Comparison of ENCODE assay signal across 18 mouse cellular contexts in the genomic region with DNA sequence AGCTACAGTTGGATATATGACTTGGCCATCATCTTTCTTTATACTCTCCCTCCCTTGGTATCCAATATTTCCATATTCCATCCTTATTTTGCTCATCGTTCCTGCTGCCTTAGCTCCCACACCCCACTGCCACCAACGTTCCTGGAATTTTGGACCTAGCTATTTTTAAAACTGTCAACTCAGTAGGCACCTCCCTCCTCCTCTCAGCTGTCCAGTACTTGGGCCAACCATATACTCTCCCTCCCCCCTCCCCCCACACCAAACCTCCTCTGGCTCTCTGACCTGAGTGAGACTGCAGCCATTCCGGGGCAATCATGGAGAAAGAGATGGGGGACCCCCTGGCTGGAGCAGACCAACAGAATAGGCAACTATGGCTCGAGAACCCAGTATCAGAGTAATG. TPM values are rescaled to one million over a fixed set of nuclear protein-coding genes. Genes with fewer than 3 reads are reported as not detected.
DNase-seq lines count a peak whose midpoint lies in the region; ATAC-seq lines count a peak whose summit lies in the region.
"Had no signal": no experiment of that assay in that cellular context is flagged by ENCODE, and none has a peak within 500 bp of the region (broad histone marks: within the 10 kb centered on the region; RNA-seq: fewer than 3 reads in every experiment).

A gene (plus strand): TSS at position 259 of the 400 bp plus-strand sequence.

- H3K4me1 ChIP-seq in limb, embryonic 13.5 days: peaks cover 10% of the 10 kb centered on the region
- peaks cover 18% of the 10 kb centered on the region for H3K4me1 ChIP-seq in limb, embryonic 10.5 days
- peaks cover 37% of the 10 kb centered on the region for H3K4me1 ChIP-seq in heart, embryonic 13.5 days
- H3K4me1 ChIP-seq in liver, embryonic 15.5 days (replicated peaks): peaks cover 9% of the 10 kb centered on the region; the same call in 1 of the 2 replicates

- H3K4me3 ChIP-seq in limb, embryonic 13.5 days: peak within 1 kb of the TSS; percentile 10; the same call in 1 of the 2 replicates
- no peak within 1 kb of the TSS for H3K4me3 ChIP-seq in limb, embryonic 10.5 days
- peak within 1 kb of the TSS; percentile 23 for H3K4me3 ChIP-seq in heart, embryonic 13.5 days
- H3K4me3 ChIP-seq in liver, embryonic 15.5 days (replicated peaks): peak within 1 kb of the TSS; percentile 22
- H3K4me3 ChIP-seq: hindbrain, embryonic 13.5 days; kidney, embryonic 15.5 days had no signal

- H3K27me3 ChIP-seq in limb, embryonic 13.5 days: peaks cover 53% of the 10 kb centered on the region
- H3K27me3 ChIP-seq in limb, embryonic 10.5 days (ENCODE audit: low read depth, poor library complexity, severe bottlenecking): peaks cover 57% of the 10 kb centered on the region
- peaks cover 43% of the 10 kb centered on the region for H3K27me3 ChIP-seq in heart, embryonic 13.5 days (replicated peaks)
- peaks cover 64% of the 10 kb centered on the region for H3K27me3 ChIP-seq in liver, embryonic 15.5 days

- H3K9me3 ChIP-seq in limb, embryonic 13.5 days: no peaks in the 10 kb centered on the region
- no peaks in the 10 kb centered on the region for H3K9me3 ChIP-seq in limb, embryonic 10.5 days (replicated peaks)
- H3K9me3 ChIP-seq in heart, embryonic 13.5 days: no peaks in the 10 kb centered on the region
- no peaks in the 10 kb centered on the region for H3K9me3 ChIP-seq in liver, embryonic 15.5 days (replicated peaks)
- H3K9me3 ChIP-seq: hindbrain, embryonic 13.5 days; kidney, embryonic 15.5 days; limb, embryonic 12.5 days had no signal

- H3K9ac ChIP-seq in limb, embryonic 13.5 days: no peak within 1 kb of the TSS
- peak within 1 kb of the TSS; percentile 42 for H3K9ac ChIP-seq in heart, embryonic 13.5 days
- H3K9ac ChIP-seq in liver, embryonic 15.5 days: no peak within 1 kb of the TSS
- H3K9ac ChIP-seq: hindbrain, embryonic 13.5 days; kidney, embryonic 15.5 days; limb, embryonic 12.5 days had no signal

- DNase-seq in limb, embryonic 10.5 days (ENCODE audit: low spot score): no peak
- no peak for DNase-seq in gastrocnemius, adult 8-10 months (ENCODE audit: low spot score in 2 of 2)
- no peak for DNase-seq in kidney, adult 8-10 months
- no peak for DNase-seq in thymus, adult 18-20 months
- DNase-seq: B cell, adult 2 months; cerebellum, postnatal 36 days; spleen, adult 18-20 months had no signal

- H3K4me2 ChIP-seq in limb, embryonic 13.5 days (replicated peaks): peak within 1 kb of the TSS; percentile 16; the same call in 1 of the 2 replicates
- peak within 1 kb of the TSS; percentile 54 for H3K4me2 ChIP-seq in heart, embryonic 13.5 days
- peak within 1 kb of the TSS; percentile 42 for H3K4me2 ChIP-seq in liver, embryonic 15.5 days
- H3K4me2 ChIP-seq: hindbrain, embryonic 13.5 days; kidney, embryonic 15.5 days had no signal

- no peak for ATAC-seq in limb, embryonic 13.5 days (ENCODE audit: low FRiP score, low read depth)
- ATAC-seq in heart, embryonic 13.5 days (ENCODE audit: extremely low read depth, insufficient number of reproducible peaks, low FRiP score, low TSS enrichment): no peak
- ATAC-seq in liver, embryonic 15.5 days (ENCODE audit: insufficient read depth): peak; percentile 17; the same call in 1 of the 2 replicates
- ATAC-seq in erythroid progenitor cell, adult 5-6 weeks (replicated peaks; ENCODE audit: low FRiP score, poor library complexity, severe bottlenecking): no peak
- ATAC-seq: activated CD4-positive, CD25-positive, alpha-beta regulatory T cell, adult 4 months; forebrain, embryonic 16.5 days had no signal

- WGBS in limb, embryonic 13.5 days: 76% methylated on average over 4 of the region's 4 CpGs
- WGBS in limb, embryonic 10.5 days: 80% methylated on average over 4 of the region's 4 CpGs
- 31% methylated on average over 4 of the region's 4 CpGs for WGBS in heart, embryonic 13.5 days
- 44% methylated on average over 4 of the region's 4 CpGs for WGBS in liver, embryonic 15.5 days (ENCODE audit: insufficient replicate concordance)

- no peaks in the 10 kb centered on the region for H3K36me3 ChIP-seq in limb, embryonic 13.5 days
- H3K36me3 ChIP-seq in limb, embryonic 10.5 days: no peaks in the 10 kb centered on the region
- H3K36me3 ChIP-seq in heart, embryonic 13.5 days: no peaks in the 10 kb centered on the region
- no peaks in the 10 kb centered on the region for H3K36me3 ChIP-seq in liver, embryonic 15.5 days (replicated peaks)
- H3K36me3 ChIP-seq: hindbrain, embryonic 13.5 days; kidney, embryonic 15.5 days; limb, embryonic 12.5 days had no signal

- no peak within 1 kb of the TSS for H3K27ac ChIP-seq in limb, embryonic 13.5 days
- H3K27ac ChIP-seq in limb, embryonic 10.5 days: no peak within 1 kb of the TSS
- H3K27ac ChIP-seq in heart, embryonic 13.5 days (replicated peaks): peak within 1 kb of the TSS; percentile 65
- peak within 1 kb of the TSS; percentile 59 for H3K27ac ChIP-seq in liver, embryonic 15.5 days (replicated peaks)
- H3K27ac ChIP-seq: hindbrain, embryonic 13.5 days; kidney, embryonic 15.5 days; limb, embryonic 12.5 days had no signal

RNA-seq across cellular contexts. Expression of the gene that starts here (rescaled TPM):
- 10.3 and 10.6 TPM in 2 replicates for polyA plus RNA-seq in limb, embryonic 13.5 days (2015; fragmentation: Nextera tagmentation; extraction: Ambion mirVana)
- polyA plus RNA-seq in limb, embryonic 10.5 days (2016; fragmentation: Nextera tagmentation; extraction: Ambion mirVana): 0.58 and 0.84 TPM in 2 replicates
- total RNA-seq in gastrocnemius, adult 8-10 months (2022): 100 to 1,000 TPM; 562 to 917 (median 709) TPM
- polyA plus RNA-seq in heart, embryonic 13.5 days (2015; fragmentation: Nextera tagmentation; extraction: Ambion mirVana): 7.4 and 7.5 TPM in 2 replicates
- polyA plus RNA-seq in liver, embryonic 15.5 days (2015; fragmentation: Nextera tagmentation; extraction: Ambion mirVana): 7.1 and 8.5 TPM in 2 replicates
- total RNA-seq in erythroid progenitor cell, adult 5-6 weeks (2015; ENCODE audit: low replicate concordance): not detected in 2 replicates
- total RNA-seq in erythroid progenitor cell, adult 5-6 weeks (2017; ENCODE audit: low replicate concordance): not detected in 2 replicates
- total RNA-seq: megakaryocyte progenitor cell, adult 5-6 weeks; MEL had no signal
- polyA plus RNA-seq: activated CD4-positive, CD25-positive, alpha-beta regulatory T cell, adult 4 months had no signal

Comparison
In these comparisons a context has a peak if more than half of its experiments do, and no peak if none do; other contexts are left out.
1. RNA of the gene that starts here (total RNA-seq): 562 to 917 TPM in gastrocnemius, adult 8-10 months; not detected in erythroid progenitor cell, adult 5-6 weeks; every median in the first group is over 100 times any median in the second.
2. H3K27ac ChIP-seq: peak in heart, embryonic 13.5 days (single experiment) and liver, embryonic 15.5 days (single experiment); none in limb, embryonic 13.5 days (single experiment) and limb, embryonic 10.5 days (single experiment).
3. Peak in every context shown above with its lines, with median percentiles within 50 percentile points of each other: H3K4me2 ChIP-seq.